Mouse (Mus musculus): ENCODE measurements around the gene Tjp3.

- TF ChIP-seq CTCF (IDR thresholded peaks at IDR 0.05; ENCODE audit: low read depth) (no peak), EP300 (IDR thresholded peaks at IDR 0.05; ENCODE audit: low read depth) (no peak)
Measured at GRCm38 (mm10) chr10:81340551-81341332, 49.4 kb upstream of the Tjp3 start.
